Mouse (Mus musculus) layer of hippocampus, adult 18-20 months (tissue): ENCODE data around the gene Cnot6l. TPM values are rescaled to one million over a fixed set of nuclear protein-coding genes. Genes with fewer than 3 reads are reported as not detected.

ENCODE experiments used
- total RNA-seq, 2 experiments: library from RNA; stranded (reverse); gene quantifications; 2 replicates each; pipeline ENCODE4 v1.2.3; 2021

The Cnot6l gene
- total RNA-seq, 2 experiments from 2014 or later = 70.1 to 80.2 TPM

Other genes starting within 250 kb of the Cnot6l start
- not detected for gene Cxcl13, start 207.2 kb downstream of the Cnot6l start, total RNA-seq
- gene Mrpl1, start 45.3 kb upstream of the Cnot6l start, total RNA-seq = 10 to 100 TPM; 14.4 to 14.9 TPM
- gene Fras1, start 209.8 kb upstream of the Cnot6l start, total RNA-seq = 10 to 100 TPM; 13.7 to 14.1 TPM